ENCODE assay signal across 25 mouse cellular contexts in genomic region chr9:116193535-116193881, GRCm38 (mm10). TPM values are rescaled to one million over a fixed set of nuclear protein-coding genes. Genes with fewer than 3 reads are reported as not detected.
DNase-seq lines count a peak whose midpoint lies in the region; ATAC-seq and TF ChIP-seq lines count a peak whose summit lies in the region.
"Had no signal": no experiment of that assay in that cellular context is flagged by ENCODE, and none has a peak within 500 bp of the region (broad histone marks: within the 10 kb centered on the region; RNA-seq: fewer than 3 reads in every experiment).

No protein-coding gene starts in this region.

- no peak for TF ChIP-seq CTCF in intestine, postnatal 0 days (IDR thresholded peaks at IDR 0.05; ENCODE audit: low read depth)
- TF ChIP-seq CTCF in stomach, postnatal 0 days (IDR thresholded peaks at IDR 0.05; ENCODE audit: low read depth): no peak

- peak; percentile 67 for ATAC-seq in intestine, postnatal 0 days
- peak; percentile 49 for ATAC-seq in stomach, postnatal 0 days (ENCODE audit: low FRiP score, low TSS enrichment)
- no peak for ATAC-seq in activated CD4-positive, CD25-positive, alpha-beta regulatory T cell, adult 4 months
- ATAC-seq: forebrain, embryonic 13.5 days; forebrain, embryonic 16.5 days; hindbrain, embryonic 16.5 days; Patski had no signal

- H3K27me3 ChIP-seq in intestine, postnatal 0 days (replicated peaks; ENCODE audit: control insufficient read depth, insufficient read depth, low read length): no peaks in the 10 kb centered on the region
- H3K27me3 ChIP-seq in stomach, postnatal 0 days (ENCODE audit: control insufficient read depth, insufficient read depth, low read length): no peaks in the 10 kb centered on the region
- H3K27me3 ChIP-seq: forebrain, embryonic 13.5 days; hindbrain, embryonic 13.5 days; Patski had no signal

- peak; percentile 85 for DNase-seq in heart, adult 11 months
- no peak for DNase-seq in heart, postnatal 14 days
- peak; percentile 33 for DNase-seq in stomach, postnatal 0 days (ENCODE audit: low spot score)
- DNase-seq in urinary bladder, postnatal 36 days (ENCODE audit: low spot score in 2 of 2): no peak
- no peak for DNase-seq in lung, adult 18-20 months
- DNase-seq: adrenal gland, adult 8-10 months; adrenal gland, postnatal 25 days; cerebellum, adult 18-20 months; cerebellum, adult 9-10 months; cerebellum, postnatal 14 days; gastrocnemius, postnatal 10 days; gastrocnemius, postnatal 36 days; heart, postnatal 36 days had no signal

- no peaks in the 10 kb centered on the region for H3K9me3 ChIP-seq in intestine, postnatal 0 days (ENCODE audit: control insufficient read depth)
- no peaks in the 10 kb centered on the region for H3K9me3 ChIP-seq in stomach, postnatal 0 days (ENCODE audit: control insufficient read depth, low read length)
- H3K9me3 ChIP-seq: forebrain, embryonic 10.5 days; forebrain, embryonic 13.5 days; hindbrain, embryonic 10.5 days; hindbrain, embryonic 13.5 days had no signal

- 0 out of 2 replicates have a peak overlapping the region, but pooled peaks have one; percentile 1 for H3K27ac ChIP-seq in brown adipose tissue, adult 24 weeks (replicated peaks; ENCODE audit: low read depth, low read length)
- no peak overlapping the region for H3K27ac ChIP-seq in intestine, postnatal 0 days (ENCODE audit: low read depth, low read length)
- H3K27ac ChIP-seq in stomach, postnatal 0 days (replicated peaks): no peak overlapping the region
- H3K27ac ChIP-seq: forebrain, embryonic 10.5 days; forebrain, embryonic 13.5 days; hindbrain, embryonic 10.5 days; hindbrain, embryonic 13.5 days had no signal

- H3K4me3 ChIP-seq in brown adipose tissue, adult 24 weeks (ENCODE audit: insufficient read depth, low read depth, low read length): no peak overlapping the region
- no peak overlapping the region for H3K4me3 ChIP-seq in intestine, postnatal 0 days (ENCODE audit: low read depth, low read length)
- H3K4me3 ChIP-seq in stomach, postnatal 0 days (ENCODE audit: low read depth, low read length): no peak overlapping the region
- H3K4me3 ChIP-seq: forebrain, embryonic 10.5 days; forebrain, embryonic 13.5 days; hindbrain, embryonic 10.5 days; hindbrain, embryonic 13.5 days had no signal

- no peak overlapping the region for H3K9ac ChIP-seq in intestine, postnatal 0 days (ENCODE audit: low read depth, low read length)
- no peak overlapping the region for H3K9ac ChIP-seq in stomach, postnatal 0 days (ENCODE audit: low read length)
- H3K9ac ChIP-seq: forebrain, embryonic 13.5 days; hindbrain, embryonic 13.5 days had no signal

- intact Hi-C loops in heart, postnatal 14 days (cut with DNase I): no loop called here

- no peaks in the 10 kb centered on the region for H3K36me3 ChIP-seq in intestine, postnatal 0 days (ENCODE audit: control insufficient read depth, insufficient read depth)
- H3K36me3 ChIP-seq in stomach, postnatal 0 days (ENCODE audit: control insufficient read depth, insufficient read depth, low read length): no peaks in the 10 kb centered on the region
- H3K36me3 ChIP-seq: forebrain, embryonic 10.5 days; G1E; hindbrain, embryonic 10.5 days; hindbrain, embryonic 13.5 days had no signal

- TF ChIP-seq EP300 in stomach, postnatal 0 days (optimal IDR thresholded peaks at IDR 0.05): no peak

- WGBS in intestine, postnatal 0 days: 29% methylated on average over 1 of the region's 1 CpGs
- 55% methylated on average over 1 of the region's 1 CpGs for WGBS in stomach, postnatal 0 days

- peaks cover 7% of the 10 kb centered on the region for H3K4me1 ChIP-seq in brown adipose tissue, adult 24 weeks (ENCODE audit: control insufficient read depth, insufficient read depth, insufficient read length, low read length)
- H3K4me1 ChIP-seq in intestine, postnatal 0 days (replicated peaks; ENCODE audit: control insufficient read depth, insufficient read depth, low read length): peaks cover 18% of the 10 kb centered on the region; the same call in 1 of the 2 replicates
- H3K4me1 ChIP-seq in stomach, postnatal 0 days (replicated peaks; ENCODE audit: control insufficient read depth, insufficient read depth): 0 out of 2 replicates have a peak, but pooled peaks cover 3% of the 10 kb centered on the region

- no peak overlapping the region for H3K4me2 ChIP-seq in intestine, postnatal 0 days (replicated peaks; ENCODE audit: low read depth)
- no peak overlapping the region for H3K4me2 ChIP-seq in stomach, postnatal 0 days (replicated peaks; ENCODE audit: low read depth)
- H3K4me2 ChIP-seq: forebrain, embryonic 13.5 days; heart, embryonic 11.5 days; hindbrain, embryonic 13.5 days had no signal

RNA-seq across cellular contexts. Expression of gene Tgfbr2, which starts 18.3 kb away (rescaled TPM):
- total RNA-seq in heart, postnatal 14 days (2021): 10 to 100 TPM; 42.3 to 52.2 TPM
- 60.5 and 68.8 TPM in 2 replicates for polyA plus RNA-seq in brown adipose tissue, adult 24 weeks (2012; ENCODE audit: insufficient read depth, insufficient read length, missing spikeins)
- 16.0 and 16.1 TPM in 2 replicates for polyA plus RNA-seq in intestine, postnatal 0 days (2015; fragmentation: Nextera tagmentation; extraction: Ambion mirVana)
- 16.8 and 18.5 TPM in 2 replicates for polyA plus RNA-seq in stomach, postnatal 0 days (2015; fragmentation: Nextera tagmentation; extraction: Ambion mirVana)
- polyA plus RNA-seq in activated CD4-positive, CD25-positive, alpha-beta regulatory T cell, adult 4 months (2017; shearing (Covaris generic)): 10 to 100 TPM; 22.9 to 28.0 TPM
- polyA plus RNA-seq: G1E had no signal

Comparison
In these comparisons a context has a peak if more than half of its experiments do, and no peak if none do; other contexts are left out.
1. DNase-seq: peak in heart, adult 11 months (single experiment) and stomach, postnatal 0 days (single experiment); none in heart, postnatal 14 days (0 of 2), urinary bladder, postnatal 36 days (0 of 2) and lung, adult 18-20 months (0 of 2).